Mouse (Mus musculus) lung, postnatal 0 days (tissue): ENCODE measurements at regions not wholly inside any gene's neighbourhood (a gene's known extent, or its start where the extent isn't known, plus 50 kb on each side); places are given as distances from the start of the nearest gene placed in this dataset.

Experiments
- ATAC-seq: fragments of 200-750 bp; cut with Nextera tagmentation; 2 replicates; pipeline ENCODE4 v1.8.0; 2017; ENCODE audit warnings: moderate library complexity
- DNase-seq: peaks from one replicate; pipeline ENCODE4 v3.0.0-alpha.2; 2016; ENCODE audit warnings: low spot score
- H3K27ac ChIP-seq: fragments of 300-500 bp; sonication (generic); 2 replicates; pipeline ENCODE4 v1.5.1; 2014; ENCODE audit warnings: antibody characterized with exemption, mild to moderate bottlenecking, low read length, mixed read lengths
- H3K27me3 ChIP-seq: fragments of 300-500 bp; sonication (generic); replicated peaks from 2 replicates; pipeline ENCODE4 v1.6.1; 2014; ENCODE audit warnings: low read length, mixed read lengths; ENCODE audit not compliant: insufficient read depth
- H3K36me3 ChIP-seq: fragments of 300-500 bp; sonication (generic); 2 replicates; pipeline ENCODE4 v1.6.1; 2014; ENCODE audit warnings: low read length, mixed read lengths; ENCODE audit not compliant: insufficient read depth
- H3K4me1 ChIP-seq: fragments of 300-500 bp; sonication (generic); 2 replicates; pipeline ENCODE4 v1.6.1; 2014; ENCODE audit warnings: antibody characterized with exemption, low read depth, low read length, mixed read lengths; ENCODE audit not compliant: insufficient read depth
- H3K4me2 ChIP-seq: fragments of 300-500 bp; sonication (generic); replicated peaks from 2 replicates; pipeline ENCODE4 v1.6.1; 2014; ENCODE audit warnings: low read depth, mild to moderate bottlenecking, low read length, moderate library complexity, mixed read lengths
- H3K4me3 ChIP-seq: fragments of 300-500 bp; sonication (generic); 2 replicates; pipeline ENCODE4 v1.5.1; 2014; ENCODE audit warnings: low read depth, low read length
- H3K9ac ChIP-seq: fragments of 300-500 bp; sonication (generic); replicated peaks from 2 replicates; pipeline ENCODE4 v1.6.1; 2014; ENCODE audit warnings: low read depth, mild to moderate bottlenecking
- H3K9me3 ChIP-seq: fragments of 300-500 bp; sonication (generic); 2 replicates; pipeline ENCODE4 v1.6.1; 2016; ENCODE audit warnings: low read length, mixed read lengths
- CTCF ChIP-seq: IDR thresholded peaks from 2 replicates; pipeline ENCODE4 v1.5.1; 2016; ENCODE audit warnings: antibody characterized with exemption, mild to moderate bottlenecking
- EP300 ChIP-seq: IDR thresholded peaks from 2 replicates; pipeline ENCODE4 v1.6.1; 2016; ENCODE audit warnings: antibody characterized with exemption, mild to moderate bottlenecking, control low read depth
- WGBS: fragments of 180-500 bp; shearing (Covaris S2); extraction: QIAGEN DNeasy Blood & Tissue Kit; methylation state at CpG from one replicate; pipeline ENCODE4 v1.1.7; 2014; 5-methylcytosine and 5-hydroxymethylcytosine counted together

DNA sequence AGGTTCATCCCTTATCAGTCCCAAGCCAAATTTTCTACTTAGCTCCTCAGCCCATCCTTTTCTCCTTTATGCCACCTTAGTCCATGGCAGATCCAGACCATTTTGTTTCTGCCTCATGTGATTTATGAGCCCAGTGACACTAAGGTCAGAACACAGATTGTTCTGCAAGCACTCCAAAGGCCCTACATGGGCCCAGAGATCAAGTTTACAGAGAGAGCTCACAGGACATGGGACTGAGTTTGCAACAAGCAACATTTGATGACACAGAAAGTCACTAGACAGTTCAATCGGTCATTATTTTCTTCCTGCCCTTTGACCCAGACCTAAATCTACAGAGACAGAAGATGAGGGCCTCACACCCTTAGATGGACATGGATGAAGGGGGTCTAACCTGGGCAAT lies 431.5 kb downstream of the Ets1 start:
- Histone ChIP-seq H3K4me3 (no peak overlapping the region), H3K36me3 (no peaks in the 10 kb centered on the region), H3K27me3 (no peaks in the 10 kb centered on the region), H3K4me1 (no peaks in the 10 kb centered on the region), H3K9me3 (no peaks in the 10 kb centered on the region), H3K9ac (no peak overlapping the region), H3K27ac (no peak overlapping the region), H3K4me2 (no peak overlapping the region)
- ATAC-seq, result no peak
- TF ChIP-seq CTCF (no peak), EP300 (no peak)
- 86% methylated on average over 1 of the region's 1 CpGs for WGBS
- no peak for DNase-seq

DNA sequence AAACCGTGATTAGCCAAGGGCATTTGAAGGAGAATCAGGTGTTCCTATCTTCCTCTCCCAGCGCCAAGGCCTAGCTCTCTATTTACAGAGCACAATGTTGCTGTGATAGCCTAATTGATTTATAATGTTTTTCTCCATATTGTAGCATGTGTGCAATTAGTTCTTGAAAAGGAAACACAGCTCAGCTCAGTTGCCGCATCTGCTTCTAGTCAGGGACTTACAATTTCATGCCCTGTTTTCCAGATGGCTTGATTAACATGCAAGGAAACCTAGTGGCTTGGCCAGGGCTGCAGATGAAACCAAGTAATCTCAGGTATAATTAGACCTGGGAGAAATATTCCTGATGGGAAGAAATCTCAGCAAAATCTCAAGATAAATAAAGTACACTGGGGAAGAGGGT lies 434.1 kb downstream of the Ets1 start:
- no peak for TF ChIP-seq CTCF
- TF ChIP-seq EP300, result no peak
- Histone ChIP-seq H3K27ac (no peak overlapping the region), H3K9me3 (no peaks in the 10 kb centered on the region), H3K4me1 (no peaks in the 10 kb centered on the region), H3K36me3 (no peaks in the 10 kb centered on the region), H3K9ac (no peak overlapping the region), H3K27me3 (no peaks in the 10 kb centered on the region), H3K4me2 (no peak overlapping the region), H3K4me3 (no peak overlapping the region)
- DNase-seq (no peak), ATAC-seq (no peak)
- WGBS, result 70% methylated on average over 3 of the region's 3 CpGs

DNA sequence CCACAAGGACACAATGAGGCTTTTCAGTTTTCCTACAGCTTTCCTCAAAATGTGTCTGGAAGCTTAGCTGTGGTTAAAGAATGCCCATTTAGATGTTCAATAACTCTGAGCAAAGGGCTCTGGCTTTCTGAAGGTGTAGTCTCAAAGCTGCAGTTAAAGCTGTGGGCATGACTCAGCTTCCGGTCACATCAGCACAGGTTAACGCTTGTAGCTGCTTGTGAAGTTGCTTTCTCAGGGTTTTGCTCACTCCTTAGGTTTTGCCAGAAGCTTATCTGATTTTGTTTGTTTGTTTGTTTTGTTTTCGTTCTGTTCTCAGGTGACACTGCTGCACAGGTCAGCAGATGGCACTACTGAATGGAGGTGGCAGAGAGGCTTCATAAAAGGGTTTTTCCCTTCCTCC lies 444.2 kb downstream of the Ets1 start:
- ATAC-seq (no peak), DNase-seq (no peak)
- no peak for TF ChIP-seq EP300
- no peak for TF ChIP-seq CTCF
- Histone ChIP-seq H3K4me3 (no peak overlapping the region), H3K9me3 (no peaks in the 10 kb centered on the region), H3K27ac (no peak overlapping the region), H3K4me1 (no peaks in the 10 kb centered on the region), H3K27me3 (no peaks in the 10 kb centered on the region), H3K4me2 (no peak overlapping the region), H3K36me3 (no peaks in the 10 kb centered on the region), H3K9ac (no peak overlapping the region)
- 37% methylated on average over 3 of the region's 3 CpGs for WGBS

DNA sequence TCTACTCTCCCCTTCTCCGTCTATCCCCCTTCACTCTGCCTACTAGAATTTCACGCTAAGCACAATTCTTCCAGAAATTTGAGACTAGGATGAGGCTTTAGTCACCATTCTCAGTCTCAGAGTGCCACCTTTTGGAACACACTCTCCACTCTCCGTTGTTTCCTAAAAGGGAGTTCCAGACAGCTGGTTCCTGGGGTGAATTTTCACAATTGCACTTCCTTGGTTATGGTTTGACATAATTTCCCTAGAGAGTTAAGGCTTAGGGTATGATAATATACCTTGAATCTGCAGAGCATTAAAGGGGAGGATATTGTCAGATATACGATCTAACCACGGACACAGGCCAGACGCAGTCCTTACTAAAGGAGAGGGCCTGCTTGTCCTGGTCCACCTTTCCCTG lies 444.8 kb downstream of the Ets1 start:
- 48% methylated on average over 6 of the region's 6 CpGs for WGBS

DNA sequence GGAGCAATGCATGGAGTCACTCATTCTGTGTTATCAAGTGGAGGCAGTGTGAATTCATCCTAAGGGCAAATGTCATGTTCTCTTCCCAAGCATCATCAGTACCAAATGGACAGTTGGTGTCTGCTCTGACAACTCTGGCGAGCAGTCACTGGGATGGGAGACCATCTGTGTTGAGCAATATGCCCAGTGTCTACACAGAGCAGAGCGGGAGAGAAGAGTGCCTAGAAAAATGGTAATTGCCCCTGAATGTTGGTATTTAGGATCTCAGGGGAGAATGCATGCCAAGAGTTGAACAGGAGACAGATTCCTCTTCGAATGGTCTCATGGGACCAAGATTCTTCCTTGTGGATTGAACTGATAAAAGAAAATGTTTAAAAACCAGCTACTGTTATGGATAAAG lies 454.0 kb downstream of the Ets1 start:
- Histone ChIP-seq H3K9ac (no peak overlapping the region), H3K4me3 (no peak overlapping the region), H3K9me3 (no peaks in the 10 kb centered on the region), H3K27ac (no peak overlapping the region), H3K4me2 (no peak overlapping the region), H3K27me3 (no peaks in the 10 kb centered on the region), H3K4me1 (no peaks in the 10 kb centered on the region), H3K36me3 (no peaks in the 10 kb centered on the region)
- ATAC-seq (no peak), DNase-seq (no peak)
- WGBS, result 78% methylated on average over 3 of the region's 3 CpGs
- TF ChIP-seq EP300 (no peak), CTCF (no peak)

More for the DNA sequence above, 444.8 kb downstream of the Ets1 start:
- Histone ChIP-seq H3K27me3 (no peaks in the 10 kb centered on the region), H3K4me1 (no peaks in the 10 kb centered on the region), H3K9me3 (no peaks in the 10 kb centered on the region), H3K4me3 (no peak overlapping the region), H3K27ac (no peak overlapping the region), H3K9ac (no peak overlapping the region), H3K36me3 (no peaks in the 10 kb centered on the region), H3K4me2 (no peak overlapping the region)
- TF ChIP-seq CTCF (peak; percentile 69), EP300 (no peak)
- ATAC-seq (no peak), DNase-seq (peak; percentile 63)

DNA sequence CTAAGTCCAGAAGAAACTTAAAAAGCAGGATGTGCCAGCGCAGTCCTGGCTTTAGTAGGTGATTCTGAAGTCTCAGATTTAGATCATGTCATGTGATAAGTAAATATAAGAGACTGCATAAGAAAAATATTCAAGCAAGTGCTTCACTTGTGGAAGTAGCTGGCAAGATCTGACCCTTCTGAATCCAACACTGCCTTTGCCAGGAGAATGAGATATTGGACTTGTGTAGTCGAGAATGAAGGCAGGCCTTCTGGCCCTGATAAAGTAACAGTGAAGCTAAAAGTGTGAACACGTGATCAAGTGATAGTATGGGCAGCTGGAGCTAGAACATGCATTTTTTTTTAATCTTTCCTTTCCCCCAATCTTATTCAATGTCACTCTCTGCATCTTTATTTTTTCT lies 455.6 kb downstream of the Ets1 start:
- DNase-seq (no peak), ATAC-seq (no peak)
- no peaks in the 10 kb centered on the region for H3K36me3 ChIP-seq
- H3K9ac ChIP-seq, result no peak overlapping the region
- H3K27me3 ChIP-seq, result no peaks in the 10 kb centered on the region
- H3K9me3 ChIP-seq, result no peaks in the 10 kb centered on the region
- 51% methylated on average over 3 of the region's 3 CpGs for WGBS
- no peak overlapping the region for H3K27ac ChIP-seq
- TF ChIP-seq CTCF, result no peak
- no peak for TF ChIP-seq EP300
- H3K4me3 ChIP-seq, result no peak overlapping the region
- H3K4me1 ChIP-seq, result no peaks in the 10 kb centered on the region
- H3K4me2 ChIP-seq, result no peak overlapping the region

DNA sequence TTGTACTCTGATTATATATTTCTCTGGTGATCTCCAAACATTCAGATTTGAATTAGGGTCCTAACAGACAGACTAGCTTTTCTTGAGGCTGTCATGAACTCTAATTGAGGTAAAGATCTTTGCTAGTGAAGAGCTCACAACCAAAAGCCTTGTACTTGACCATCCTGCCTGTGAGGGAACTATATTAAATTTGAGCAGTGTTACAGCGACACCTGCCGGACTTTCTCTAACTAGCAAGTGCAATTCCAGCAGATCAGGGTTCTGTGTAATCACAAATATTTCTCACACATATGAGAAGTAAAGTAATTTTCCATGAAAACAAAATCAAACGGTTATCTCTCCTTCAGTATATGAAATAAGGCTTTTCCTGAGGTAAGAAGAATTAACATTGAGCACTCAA lies 459.6 kb downstream of the Ets1 start:
- Histone ChIP-seq H3K9me3 (no peaks in the 10 kb centered on the region), H3K4me3 (no peak overlapping the region), H3K4me1 (no peaks in the 10 kb centered on the region), H3K27ac (no peak overlapping the region), H3K4me2 (no peak overlapping the region), H3K9ac (no peak overlapping the region), H3K27me3 (no peaks in the 10 kb centered on the region), H3K36me3 (no peaks in the 10 kb centered on the region)
- 2% methylated on average over 3 of the region's 3 CpGs for WGBS
- DNase-seq (peak; percentile 79), ATAC-seq (no peak)
- TF ChIP-seq EP300 (no peak), CTCF (peak; percentile 84)
